Mouse (Mus musculus): ENCODE data around the gene Shisa8. TPM values are rescaled to one million over a fixed set of nuclear protein-coding genes. Genes with fewer than 3 reads are reported as not detected.

Shisa8 gene
- polyA plus RNA-seq, 1 experiment from 2014 or later = not detected

DNA sequence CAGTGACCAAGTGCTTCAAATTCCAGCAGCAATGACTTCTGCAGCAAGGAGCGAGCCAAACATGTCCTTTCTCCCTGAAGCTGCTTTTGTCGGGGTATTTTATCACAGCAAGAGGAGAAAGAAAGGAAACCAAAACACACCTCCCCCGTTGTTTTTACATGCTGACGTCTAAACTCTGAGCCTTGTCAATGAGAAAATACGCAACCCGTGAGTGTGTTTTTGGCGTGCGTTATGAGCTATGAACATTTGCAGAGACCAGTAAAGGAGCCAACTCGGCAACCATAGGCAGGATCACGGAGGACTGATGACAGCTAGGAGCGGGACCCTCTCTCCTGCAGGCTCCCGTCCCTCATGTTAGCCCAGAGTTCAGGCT is 31.1 kb upstream of the Shisa8 start:
- Histone ChIP-seq H3K36me3 (ENCODE audit: control insufficient read depth, insufficient read depth, low read length) (no peaks in the 10 kb centered on the region), H3K27me3 (ENCODE audit: control insufficient read depth, insufficient read depth, low read length) (no peaks in the 10 kb centered on the region), H3K4me1 (ENCODE audit: control insufficient read depth, insufficient read depth, low read length) (peaks cover 7% of the 10 kb centered on the region; the same call in 1 of the 2 replicates), H3K4me3 (replicated peaks; ENCODE audit: low read length) (peak overlapping the region; percentile 82), H3K9me3 (replicated peaks; ENCODE audit: control insufficient read depth, low read length) (no peaks in the 10 kb centered on the region), H3K27ac (ENCODE audit: low read length) (peak overlapping the region; percentile 10; the same call in 1 of the 2 replicates), H3K4me2 (ENCODE audit: low read depth, low read length) (peak overlapping the region; percentile 90), H3K9ac (ENCODE audit: low read length) (peak overlapping the region; percentile 75)
- ATAC-seq (ENCODE audit: insufficient read depth, low FRiP score) = peak; percentile 8; the same call in 1 of the 2 replicates
- 2% methylated on average over 12 of the region's 12 CpGs for WGBS

GRCm38 (mm10) chr15:82243311-82243710 is 30.7 kb upstream of the Shisa8 start:
- Histone ChIP-seq H3K9ac (ENCODE audit: low read length) (peak overlapping the region; percentile 75), H3K4me1 (ENCODE audit: control insufficient read depth, insufficient read depth, low read length) (peaks cover 7% of the 10 kb centered on the region; the same call in 1 of the 2 replicates), H3K27ac (ENCODE audit: low read length) (no peak overlapping the region), H3K9me3 (replicated peaks; ENCODE audit: control insufficient read depth, low read length) (no peaks in the 10 kb centered on the region), H3K36me3 (ENCODE audit: control insufficient read depth, insufficient read depth, low read length) (no peaks in the 10 kb centered on the region), H3K4me2 (ENCODE audit: low read depth, low read length) (peak overlapping the region; percentile 90), H3K27me3 (ENCODE audit: control insufficient read depth, insufficient read depth, low read length) (no peaks in the 10 kb centered on the region), H3K4me3 (replicated peaks; ENCODE audit: low read length) (peak overlapping the region; percentile 82)
- no peak for ATAC-seq (ENCODE audit: insufficient read depth, low FRiP score)
- 71% methylated on average over 3 of the region's 3 CpGs for WGBS

GRCm38 (mm10) chr15:82236565-82236964 is 23.9 kb upstream of the Shisa8 start:
- ATAC-seq (ENCODE audit: insufficient read depth, low FRiP score) = peak; percentile 80; the same call in 1 of the 2 replicates
- H3K4me1 ChIP-seq (ENCODE audit: control insufficient read depth, insufficient read depth, low read length) = no peaks in the 10 kb centered on the region
- no peak overlapping the region for H3K27ac ChIP-seq (ENCODE audit: low read length)

DNA sequence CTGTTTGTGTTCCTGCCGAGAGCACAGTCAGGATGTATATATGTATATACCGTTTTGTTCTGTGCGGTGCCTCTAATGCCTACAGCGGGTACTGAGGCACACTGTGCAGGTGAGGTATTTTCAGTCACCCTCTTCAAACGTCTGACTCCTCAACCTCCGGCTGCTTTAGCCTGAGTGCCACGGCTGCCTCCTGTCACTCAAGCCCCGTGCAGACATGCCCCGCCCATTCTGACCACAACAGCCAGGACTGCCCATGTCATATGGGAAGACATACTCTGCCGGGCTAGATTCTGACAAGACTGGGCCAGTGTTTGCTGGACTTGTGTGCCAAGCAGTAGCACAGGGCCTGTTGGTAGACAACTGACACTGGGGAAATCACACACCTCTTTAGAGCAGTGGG is 23.0 kb upstream of the Shisa8 start:
- ATAC-seq (ENCODE audit: insufficient read depth, low FRiP score) = 0 out of 2 replicates have a peak, but pooled peaks have one; percentile 18
- H3K9ac ChIP-seq (ENCODE audit: low read length) = no peak overlapping the region
- H3K27me3 ChIP-seq (ENCODE audit: control insufficient read depth, insufficient read depth, low read length) = no peaks in the 10 kb centered on the region
- H3K9me3 ChIP-seq (replicated peaks; ENCODE audit: control insufficient read depth, low read length) = no peaks in the 10 kb centered on the region
- H3K36me3 ChIP-seq (ENCODE audit: control insufficient read depth, insufficient read depth, low read length) = no peaks in the 10 kb centered on the region
- no peak overlapping the region for H3K27ac ChIP-seq (ENCODE audit: low read length)
- no peaks in the 10 kb centered on the region for H3K4me1 ChIP-seq (ENCODE audit: control insufficient read depth, insufficient read depth, low read length)
- WGBS = 58% methylated on average over 10 of the region's 10 CpGs
- H3K4me2 ChIP-seq (ENCODE audit: low read depth, low read length) = no peak overlapping the region
- no peak overlapping the region for H3K4me3 ChIP-seq (replicated peaks; ENCODE audit: low read length)

More at GRCm38 (mm10) chr15:82236565-82236964, 23.9 kb upstream of the Shisa8 start:
- Histone ChIP-seq H3K9ac (ENCODE audit: low read length) (no peak overlapping the region), H3K27me3 (ENCODE audit: control insufficient read depth, insufficient read depth, low read length) (no peaks in the 10 kb centered on the region), H3K4me3 (replicated peaks; ENCODE audit: low read length) (no peak overlapping the region), H3K4me2 (ENCODE audit: low read depth, low read length) (no peak overlapping the region), H3K9me3 (replicated peaks; ENCODE audit: control insufficient read depth, low read length) (no peaks in the 10 kb centered on the region), H3K36me3 (ENCODE audit: control insufficient read depth, insufficient read depth, low read length) (no peaks in the 10 kb centered on the region)
- 20% methylated on average over 5 of the region's 5 CpGs for WGBS

DNA sequence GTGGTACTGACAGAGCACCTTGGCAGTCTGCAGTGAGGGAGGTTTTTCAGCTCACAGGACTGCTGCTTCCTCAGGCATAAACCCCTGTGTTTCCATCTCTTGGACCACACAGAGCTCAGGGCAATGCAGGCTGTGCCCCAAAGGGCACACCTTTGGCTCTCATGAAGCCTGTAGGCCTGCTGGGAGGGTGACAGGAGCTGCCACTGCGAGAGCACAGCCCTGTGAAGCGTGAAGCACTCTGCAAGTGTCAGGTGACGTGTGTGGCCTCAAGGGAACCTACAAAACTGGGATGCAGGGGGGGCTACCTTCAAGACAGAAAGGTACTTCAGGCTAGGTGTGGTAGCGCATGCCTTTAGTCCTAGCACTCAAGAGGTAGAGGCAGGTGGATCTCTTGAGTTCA is 20.0 kb upstream of the Shisa8 start:
- no peak for ATAC-seq (ENCODE audit: insufficient read depth, low FRiP score)
- no peak overlapping the region for H3K4me2 ChIP-seq (ENCODE audit: low read depth, low read length)
- 84% methylated on average over 4 of the region's 4 CpGs for WGBS

DNA sequence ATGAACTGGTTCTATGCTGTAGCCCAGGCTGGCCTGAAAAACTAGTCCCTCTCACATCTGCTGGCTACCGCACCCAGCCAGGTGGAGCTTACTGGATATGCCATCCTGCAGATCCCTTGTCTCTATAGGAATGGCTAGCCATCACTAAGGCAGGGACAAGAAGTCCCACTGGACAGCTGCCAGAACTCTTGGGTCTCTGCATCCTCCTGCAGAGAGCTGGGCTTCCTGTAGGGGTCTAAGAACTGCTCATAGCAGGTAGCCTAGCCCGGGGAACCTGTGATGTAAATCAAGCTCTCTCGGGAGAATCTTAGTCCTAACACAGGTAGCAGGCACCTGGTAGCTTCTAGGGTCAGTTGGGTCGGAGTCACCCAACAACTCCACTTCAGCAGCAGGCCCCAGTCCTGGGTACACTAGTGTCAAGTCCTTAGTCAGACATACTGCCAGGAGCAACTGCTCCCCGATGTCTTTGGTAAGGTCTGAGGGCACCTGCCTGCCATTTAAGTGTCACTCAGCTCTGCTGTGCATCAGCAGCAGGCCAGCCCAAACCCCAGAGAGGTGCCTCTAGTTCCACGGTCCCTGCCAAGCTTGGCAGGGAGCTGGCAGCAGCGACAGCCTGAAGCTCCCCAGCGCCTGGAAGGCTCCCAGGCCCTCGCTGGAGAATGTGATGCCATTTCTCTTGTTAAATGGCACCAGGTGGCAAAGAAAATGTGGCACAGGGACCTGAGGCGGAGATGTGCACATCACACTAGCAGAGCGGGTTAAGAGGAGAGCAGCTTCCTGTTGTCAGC is 19.2 kb upstream of the Shisa8 start:
- H3K27ac ChIP-seq (ENCODE audit: low read length) = no peak overlapping the region
- no peak overlapping the region for H3K4me2 ChIP-seq (ENCODE audit: low read depth, low read length)
- H3K36me3 ChIP-seq (ENCODE audit: control insufficient read depth, insufficient read depth, low read length) = no peaks in the 10 kb centered on the region
- WGBS = 64% methylated on average over 11 of the region's 11 CpGs
- H3K27me3 ChIP-seq (ENCODE audit: control insufficient read depth, insufficient read depth, low read length) = no peaks in the 10 kb centered on the region
- no peak overlapping the region for H3K9ac ChIP-seq (ENCODE audit: low read length)
- no peaks in the 10 kb centered on the region for H3K4me1 ChIP-seq (ENCODE audit: control insufficient read depth, insufficient read depth, low read length)
- no peaks in the 10 kb centered on the region for H3K9me3 ChIP-seq (replicated peaks; ENCODE audit: control insufficient read depth, low read length)
- H3K4me3 ChIP-seq (replicated peaks; ENCODE audit: low read length) = no peak overlapping the region
- no peak for ATAC-seq (ENCODE audit: insufficient read depth, low FRiP score)

More for the DNA sequence above, 20.0 kb upstream of the Shisa8 start:
- no peak overlapping the region for H3K9ac ChIP-seq (ENCODE audit: low read length)
- H3K27ac ChIP-seq (ENCODE audit: low read length) = no peak overlapping the region
- H3K27me3 ChIP-seq (ENCODE audit: control insufficient read depth, insufficient read depth, low read length) = no peaks in the 10 kb centered on the region
- no peaks in the 10 kb centered on the region for H3K9me3 ChIP-seq (replicated peaks; ENCODE audit: control insufficient read depth, low read length)
- H3K4me3 ChIP-seq (replicated peaks; ENCODE audit: low read length) = no peak overlapping the region
- H3K36me3 ChIP-seq (ENCODE audit: control insufficient read depth, insufficient read depth, low read length) = no peaks in the 10 kb centered on the region
- H3K4me1 ChIP-seq (ENCODE audit: control insufficient read depth, insufficient read depth, low read length) = no peaks in the 10 kb centered on the region

DNA sequence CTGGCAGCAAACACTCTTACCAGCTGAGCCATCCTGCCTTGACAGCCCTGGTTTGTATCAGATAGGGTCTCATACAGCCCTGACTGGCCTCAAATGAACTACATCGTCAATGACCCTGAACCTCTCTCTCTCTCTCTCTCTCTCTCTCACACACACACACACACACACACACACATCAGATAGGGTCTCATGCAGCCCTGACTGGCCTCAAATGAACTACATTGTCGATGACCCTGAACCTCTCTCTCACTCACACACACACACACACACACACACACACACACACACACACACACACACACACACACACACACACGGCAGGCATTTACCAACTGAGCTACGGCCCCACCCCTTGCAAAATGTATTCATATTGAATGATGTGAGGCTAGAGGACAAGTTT is 18.5 kb upstream of the Shisa8 start:
- Histone ChIP-seq H3K9ac (ENCODE audit: low read length) (no peak overlapping the region), H3K27ac (ENCODE audit: low read length) (no peak overlapping the region), H3K9me3 (replicated peaks; ENCODE audit: control insufficient read depth, low read length) (no peaks in the 10 kb centered on the region), H3K4me1 (ENCODE audit: control insufficient read depth, insufficient read depth, low read length) (no peaks in the 10 kb centered on the region), H3K4me2 (ENCODE audit: low read depth, low read length) (no peak overlapping the region), H3K4me3 (replicated peaks; ENCODE audit: low read length) (no peak overlapping the region), H3K36me3 (ENCODE audit: control insufficient read depth, insufficient read depth, low read length) (no peaks in the 10 kb centered on the region), H3K27me3 (ENCODE audit: control insufficient read depth, insufficient read depth, low read length) (no peaks in the 10 kb centered on the region)
- 69% methylated on average over 4 of the region's 4 CpGs for WGBS
- ATAC-seq (ENCODE audit: insufficient read depth, low FRiP score) = no peak

DNA sequence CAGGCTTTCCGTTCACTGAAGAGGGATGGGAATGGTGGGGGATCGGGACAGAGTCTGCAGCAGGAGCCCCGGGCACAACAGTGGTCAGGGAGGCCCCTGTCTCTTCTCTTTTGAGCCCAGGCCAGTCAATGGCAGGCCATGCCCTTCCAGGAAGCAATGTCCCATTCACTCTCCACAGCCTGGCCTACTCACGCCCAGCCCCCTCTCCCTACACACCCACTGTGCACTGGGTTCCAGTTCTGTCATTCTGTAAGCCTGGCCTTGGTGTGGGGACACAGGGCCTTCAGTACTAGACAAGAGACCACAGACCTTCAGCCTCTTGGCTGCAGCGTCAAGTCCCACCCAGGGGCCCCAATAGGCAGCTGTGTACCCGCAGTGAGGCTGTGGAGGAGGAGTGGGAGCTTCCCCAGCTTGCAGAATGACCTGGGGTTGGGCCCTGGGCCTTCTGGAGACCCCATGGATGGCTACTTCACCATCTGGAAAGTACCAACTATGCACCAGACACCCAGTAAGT is 17.5 kb upstream of the Shisa8 start:
- H3K4me1 ChIP-seq (ENCODE audit: control insufficient read depth, insufficient read depth, low read length) = no peaks in the 10 kb centered on the region

GRCm38 (mm10) chr15:82229542-82230045 is 17.0 kb upstream of the Shisa8 start:
- Histone ChIP-seq H3K9me3 (replicated peaks; ENCODE audit: control insufficient read depth, low read length) (no peaks in the 10 kb centered on the region), H3K27me3 (ENCODE audit: control insufficient read depth, insufficient read depth, low read length) (peaks cover 4% of the 10 kb centered on the region), H3K4me1 (ENCODE audit: control insufficient read depth, insufficient read depth, low read length) (no peaks in the 10 kb centered on the region), H3K36me3 (ENCODE audit: control insufficient read depth, insufficient read depth, low read length) (no peaks in the 10 kb centered on the region), H3K27ac (ENCODE audit: low read length) (no peak overlapping the region), H3K4me3 (replicated peaks; ENCODE audit: low read length) (no peak overlapping the region), H3K4me2 (ENCODE audit: low read depth, low read length) (no peak overlapping the region), H3K9ac (ENCODE audit: low read length) (no peak overlapping the region)
- no peak; the same call in 1 of the 2 replicates for ATAC-seq (ENCODE audit: insufficient read depth, low FRiP score)
- 54% methylated on average over 11 of the region's 11 CpGs for WGBS

More for the DNA sequence above, 17.5 kb upstream of the Shisa8 start:
- Histone ChIP-seq H3K27ac (ENCODE audit: low read length) (no peak overlapping the region), H3K4me3 (replicated peaks; ENCODE audit: low read length) (no peak overlapping the region), H3K36me3 (ENCODE audit: control insufficient read depth, insufficient read depth, low read length) (no peaks in the 10 kb centered on the region), H3K9me3 (replicated peaks; ENCODE audit: control insufficient read depth, low read length) (no peaks in the 10 kb centered on the region), H3K9ac (ENCODE audit: low read length) (no peak overlapping the region), H3K27me3 (ENCODE audit: control insufficient read depth, insufficient read depth, low read length) (no peaks in the 10 kb centered on the region), H3K4me2 (ENCODE audit: low read depth, low read length) (no peak overlapping the region)
- WGBS = 73% methylated on average over 6 of the region's 6 CpGs
- ATAC-seq (ENCODE audit: insufficient read depth, low FRiP score) = no peak
